Mouse (Mus musculus) embryonic facial prominence, embryonic 14.5 days (tissue): ENCODE data around the gene Soga1. TPM values are rescaled to one million over a fixed set of nuclear protein-coding genes. Genes with fewer than 3 reads are reported as not detected.

Experiments used
- ATAC-seq: fragments of 200-750 bp; cut with Nextera tagmentation; 2 replicates; pipeline ENCODE4 v1.8.0; 2017; ENCODE audit warnings: low read depth, moderate number of reproducible peaks, moderate TSS enrichment
- DNase-seq: peaks from one replicate; pipeline ENCODE4 v3.0.0-alpha.2; 2015; ENCODE audit warnings: low spot score
- H3K27ac ChIP-seq: fragments of 300-500 bp; sonication (generic); replicated peaks from 2 replicates; pipeline ENCODE4 v1.5.1; 2014; ENCODE audit warnings: low read depth, mild to moderate bottlenecking, low read length, moderate library complexity
- H3K27me3 ChIP-seq: fragments of 300-500 bp; sonication (generic); replicated peaks from 2 replicates; pipeline ENCODE4 v1.6.1; 2014; ENCODE audit warnings: low read length; ENCODE audit not compliant: control insufficient read depth, insufficient read depth
- H3K36me3 ChIP-seq: fragments of 300-500 bp; sonication (generic); 2 replicates; pipeline ENCODE4 v1.6.1; 2014; ENCODE audit warnings: low read length, mixed read lengths; ENCODE audit not compliant: control insufficient read depth, insufficient read depth
- H3K4me1 ChIP-seq: fragments of 300-500 bp; sonication (generic); 2 replicates; pipeline ENCODE4 v1.6.1; 2014; ENCODE audit warnings: antibody characterized with exemption, low read length; ENCODE audit not compliant: control insufficient read depth, insufficient read depth
- H3K4me2 ChIP-seq: fragments of 300-500 bp; sonication (generic); 2 replicates; pipeline ENCODE4 v1.6.1; 2014; ENCODE audit warnings: low read depth, mild to moderate bottlenecking, low read length, moderate library complexity, mixed read lengths
- H3K4me3 ChIP-seq: fragments of 300-500 bp; sonication (generic); 2 replicates; pipeline ENCODE4 v1.5.1; 2014; ENCODE audit warnings: low read depth, mild to moderate bottlenecking, low read length
- H3K9ac ChIP-seq: fragments of 300-500 bp; sonication (generic); 2 replicates; pipeline ENCODE4 v1.6.1; 2014; ENCODE audit warnings: low read depth, mild to moderate bottlenecking, low read length, moderate library complexity, mixed read lengths
- H3K9me3 ChIP-seq: fragments of 300-500 bp; sonication (generic); 2 replicates; pipeline ENCODE4 v1.6.1; 2016; ENCODE audit warnings: low read length; ENCODE audit not compliant: control insufficient read depth
- WGBS: fragments of 180-500 bp; shearing (Covaris S2); extraction: QIAGEN DNeasy Blood & Tissue Kit; methylation state at CpG from one replicate; pipeline ENCODE4 v1.1.7; 2014; 5-methylcytosine and 5-hydroxymethylcytosine counted together
- polyA plus RNA-seq: library from polyadenylated mRNA; unstranded; fragments of >200 nt; fragmentation: Nextera tagmentation; extraction: Ambion mirVana; gene quantifications from 2 replicates; pipeline ENCODE4 v1.2.1, GENCODE M21; 2014

The Soga1 gene
- polyA plus RNA-seq, 1 experiment from 2014 or later = 6.3 TPM

DNA sequence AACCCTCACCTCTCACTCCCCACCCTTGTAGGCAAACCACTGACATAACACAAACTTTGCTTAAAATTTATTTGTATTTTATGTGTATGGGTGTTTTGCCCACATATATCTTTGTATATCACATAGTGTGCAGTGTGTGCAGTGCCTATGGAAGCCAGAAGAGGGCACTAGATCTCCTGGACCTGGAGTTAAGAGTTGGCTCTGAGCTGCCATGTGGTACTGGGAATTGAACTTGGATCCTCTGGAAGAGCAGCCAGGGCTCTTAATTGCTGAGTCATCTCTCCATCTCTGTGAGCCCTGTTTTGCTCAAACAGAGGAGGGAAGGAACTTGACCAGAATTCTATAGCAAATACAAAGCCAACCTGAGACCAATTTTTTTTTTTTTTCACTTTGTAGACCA, 35.1 kb downstream of the Soga1 start:
- Histone ChIP-seq H3K36me3 (peaks cover 79% of the 10 kb centered on the region), H3K27me3 (no peaks in the 10 kb centered on the region), H3K9ac (no peak overlapping the region), H3K27ac (0 out of 2 replicates have a peak overlapping the region, but pooled peaks have one; percentile 6), H3K9me3 (no peaks in the 10 kb centered on the region), H3K4me3 (no peak overlapping the region), H3K4me1 (no peaks in the 10 kb centered on the region), H3K4me2 (no peak overlapping the region)
- no peak for ATAC-seq
- DNase-seq = no peak

DNA sequence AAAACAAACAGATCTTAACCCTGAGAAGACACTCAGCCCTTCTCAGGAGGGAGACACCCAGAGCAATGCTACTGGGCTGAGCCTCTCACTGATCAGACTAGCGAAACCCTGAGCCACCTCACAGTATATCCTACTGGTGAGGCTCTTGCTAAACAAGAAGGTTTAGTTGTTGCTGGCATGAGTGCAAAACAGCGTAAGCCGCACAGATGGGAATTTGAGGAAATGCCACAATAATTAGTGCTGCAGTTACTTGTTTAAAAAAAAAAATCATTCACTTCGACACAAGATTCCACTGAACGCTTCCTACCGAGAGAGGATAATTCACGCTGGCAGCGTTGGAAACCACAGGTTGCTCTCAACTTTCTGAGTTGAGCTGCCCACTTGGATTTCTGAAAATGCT, 35.5 kb downstream of the Soga1 start:
- Histone ChIP-seq H3K27me3 (no peaks in the 10 kb centered on the region), H3K27ac (peak overlapping the region; percentile 7; the same call in 1 of the 2 replicates), H3K4me3 (no peak overlapping the region), H3K9ac (no peak overlapping the region), H3K4me2 (no peak overlapping the region), H3K9me3 (no peaks in the 10 kb centered on the region), H3K4me1 (no peaks in the 10 kb centered on the region), H3K36me3 (peaks cover 79% of the 10 kb centered on the region)
- DNase-seq (peak; percentile 72), ATAC-seq (no peak)
- WGBS = 64% methylated on average over 8 of the region's 8 CpGs

GRCm38 (mm10) chr2:157041421-157041820, 37.6 kb downstream of the Soga1 start:
- no peak overlapping the region for H3K4me2 ChIP-seq
- WGBS = 86% methylated on average over 7 of the region's 7 CpGs
- H3K27ac ChIP-seq = no peak overlapping the region
- H3K9ac ChIP-seq = no peak overlapping the region
- DNase-seq = no peak
- H3K9me3 ChIP-seq = no peaks in the 10 kb centered on the region
- H3K27me3 ChIP-seq = no peaks in the 10 kb centered on the region
- ATAC-seq = no peak
- peaks cover 86% of the 10 kb centered on the region for H3K36me3 ChIP-seq
- no peak overlapping the region for H3K4me3 ChIP-seq
- H3K4me1 ChIP-seq = no peaks in the 10 kb centered on the region

DNA sequence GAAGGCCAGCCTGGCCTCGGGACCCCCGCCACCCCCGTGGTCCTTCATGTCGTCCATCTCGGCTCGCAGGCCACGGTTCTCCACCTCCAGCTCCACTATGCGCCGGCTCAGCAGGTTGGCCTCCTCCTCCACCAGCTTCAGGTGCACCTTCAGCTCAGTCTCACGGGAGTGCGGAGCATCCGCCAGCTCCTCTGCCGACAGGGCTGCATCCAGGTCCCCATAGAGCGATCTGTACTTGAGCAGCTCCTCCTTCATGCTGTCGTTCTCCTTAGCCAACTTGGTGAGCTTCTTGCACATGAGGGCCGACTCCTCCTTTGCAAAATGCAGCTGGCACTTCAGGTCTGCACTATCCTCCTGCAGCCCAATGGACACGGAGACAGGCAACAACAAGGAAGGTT, 38.4 kb downstream of the Soga1 start:
- Histone ChIP-seq H3K27me3 (no peaks in the 10 kb centered on the region), H3K4me1 (no peaks in the 10 kb centered on the region), H3K4me3 (no peak overlapping the region), H3K27ac (no peak overlapping the region), H3K4me2 (no peak overlapping the region), H3K36me3 (peaks cover 85% of the 10 kb centered on the region), H3K9ac (no peak overlapping the region), H3K9me3 (no peaks in the 10 kb centered on the region)
- WGBS = 88% methylated on average over 17 of the region's 17 CpGs
- ATAC-seq (no peak), DNase-seq (no peak)

- 93% methylated on average over 36 of the region's 50 CpGs for WGBS
- peak; percentile 17; the same call in 1 of the 2 replicates for ATAC-seq
- H3K9me3 ChIP-seq = no peaks in the 10 kb centered on the region
Measured at GRCm38 (mm10) chr2:157039900-157040648, 39.0 kb downstream of the Soga1 start.

DNA sequence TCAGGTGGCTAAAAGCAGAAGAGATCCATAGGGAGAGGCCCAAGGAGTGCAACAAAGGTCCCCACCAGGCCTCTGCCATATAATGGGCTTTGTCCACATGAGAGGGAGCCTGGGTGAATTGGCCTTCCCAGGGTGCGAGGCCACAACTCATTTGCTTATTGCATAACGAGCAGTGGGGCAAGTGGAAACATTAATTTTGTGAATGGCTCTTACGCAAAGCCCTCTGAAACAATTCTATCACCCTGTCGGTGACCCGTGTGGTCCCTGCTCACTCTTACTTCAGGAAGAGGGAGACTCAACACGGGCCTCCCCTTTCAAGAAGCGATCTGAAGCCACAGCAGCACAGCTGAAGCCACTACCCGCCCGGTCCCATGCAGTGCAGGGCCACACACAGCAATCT, 41.8 kb downstream of the Soga1 start:
- no peaks in the 10 kb centered on the region for H3K9me3 ChIP-seq
- WGBS = 85% methylated on average over 9 of the region's 9 CpGs
- no peaks in the 10 kb centered on the region for H3K4me1 ChIP-seq
- DNase-seq (no peak), ATAC-seq (no peak)
- no peak overlapping the region for H3K27ac ChIP-seq
- H3K4me3 ChIP-seq = no peak overlapping the region
- H3K4me2 ChIP-seq = no peak overlapping the region
- H3K36me3 ChIP-seq = peaks cover 90% of the 10 kb centered on the region
- H3K27me3 ChIP-seq = no peaks in the 10 kb centered on the region
- H3K9ac ChIP-seq = no peak overlapping the region

More at GRCm38 (mm10) chr2:157039900-157040648, 39.0 kb downstream of the Soga1 start:
- Histone ChIP-seq H3K36me3 (peaks cover 85% of the 10 kb centered on the region), H3K27me3 (no peaks in the 10 kb centered on the region), H3K4me1 (no peaks in the 10 kb centered on the region), H3K27ac (no peak overlapping the region), H3K4me3 (no peak overlapping the region), H3K4me2 (no peak overlapping the region), H3K9ac (no peak overlapping the region)
- DNase-seq = no peak

GRCm38 (mm10) chr2:157036400-157036799, 42.7 kb downstream of the Soga1 start:
- Histone ChIP-seq H3K27ac (no peak overlapping the region), H3K4me3 (no peak overlapping the region), H3K27me3 (no peaks in the 10 kb centered on the region), H3K36me3 (peaks cover 90% of the 10 kb centered on the region), H3K4me2 (no peak overlapping the region), H3K9ac (no peak overlapping the region), H3K9me3 (no peaks in the 10 kb centered on the region), H3K4me1 (no peaks in the 10 kb centered on the region)
- DNase-seq = no peak
- ATAC-seq = no peak
- WGBS = 94% methylated on average over 8 of the region's 8 CpGs

GRCm38 (mm10) chr2:157035371-157035770, 43.7 kb downstream of the Soga1 start:
- 79% methylated on average over 7 of the region's 7 CpGs for WGBS
- Histone ChIP-seq H3K36me3 (peaks cover 89% of the 10 kb centered on the region), H3K9me3 (no peaks in the 10 kb centered on the region), H3K27ac (no peak overlapping the region), H3K9ac (no peak overlapping the region), H3K27me3 (no peaks in the 10 kb centered on the region), H3K4me3 (no peak overlapping the region), H3K4me2 (no peak overlapping the region), H3K4me1 (no peaks in the 10 kb centered on the region)
- DNase-seq (no peak), ATAC-seq (no peak)

- 40% methylated on average over 7 of the region's 9 CpGs for WGBS
Measured at GRCm38 (mm10) chr2:157030804-157031203, 48.2 kb downstream of the Soga1 start.

More at GRCm38 (mm10) chr2:157030804-157031203, 48.2 kb downstream of the Soga1 start:
- no peak overlapping the region for H3K27ac ChIP-seq
- H3K4me2 ChIP-seq = no peak overlapping the region
- no peaks in the 10 kb centered on the region for H3K27me3 ChIP-seq
- 0 out of 2 replicates have a peak, but pooled peaks cover 10% of the 10 kb centered on the region for H3K9me3 ChIP-seq
- no peaks in the 10 kb centered on the region for H3K4me1 ChIP-seq
- no peak overlapping the region for H3K4me3 ChIP-seq
- DNase-seq (peak; percentile 81), ATAC-seq (peak; percentile 79)
- H3K36me3 ChIP-seq = peaks cover 92% of the 10 kb centered on the region
- no peak overlapping the region for H3K9ac ChIP-seq
